Comparison of ENCODE assay signal across 23 mouse cellular contexts in genomic region chr9:27136651-27137050, GRCm38 (mm10). TPM values are rescaled to one million over a fixed set of nuclear protein-coding genes. Genes with fewer than 3 reads are reported as not detected.
"Had no signal": no experiment of that assay in that cellular context is flagged by ENCODE, and none has a peak within 500 bp of the region (broad histone marks: within the 10 kb centered on the region; RNA-seq: fewer than 3 reads in every experiment).

No protein-coding gene starts in this region.

- ATAC-seq: intestine, embryonic 16.5 days; liver, embryonic 12.5 days had no signal

- H3K27ac ChIP-seq: kidney, postnatal 0 days; limb, embryonic 10.5 days; limb, embryonic 13.5 days; liver, embryonic 12.5 days; liver, embryonic 15.5 days; lung, embryonic 15.5 days; stomach, postnatal 0 days had no signal

- H3K4me1 ChIP-seq: limb, embryonic 13.5 days; liver, embryonic 12.5 days; liver, embryonic 15.5 days; lung, embryonic 15.5 days had no signal

- DNase-seq: kidney, adult 18-20 months; kidney, postnatal 25 days; layer of hippocampus, postnatal 36 days; liver; lung, adult 18-20 months; lung, postnatal 10 days; lung, postnatal 36 days; midbrain, embryonic 14.5 days; right cerebral cortex, adult 18-20 months; right cerebral cortex, postnatal 14 days; right cerebral cortex, postnatal 4 days; thymus, adult 2 months; thymus, postnatal 14 days; thymus, postnatal 4 days had no signal

- H3K36me3 ChIP-seq: liver, embryonic 15.5 days had no signal

- H3K4me3 ChIP-seq: limb, embryonic 10.5 days; limb, embryonic 13.5 days; liver, embryonic 12.5 days; liver, embryonic 15.5 days; lung, embryonic 15.5 days had no signal

- H3K27me3 ChIP-seq: limb, embryonic 13.5 days; liver, embryonic 12.5 days; liver, embryonic 15.5 days; lung, embryonic 15.5 days had no signal

RNA-seq across cellular contexts. Expression of gene Jam3, which starts 18.6 kb away (rescaled TPM):
- total RNA-seq: megakaryocyte-erythroid progenitor cell, adult 5-6 weeks had no signal
